Mouse (Mus musculus) G1E (cell line): ENCODE data around the gene Csnka2ip. TPM values are rescaled to one million over a fixed set of nuclear protein-coding genes. Genes with fewer than 3 reads are reported as not detected.

ENCODE experiments used
- ATAC-seq: 2 replicates; pipeline ENCODE4 v1.8.0; 2016; ENCODE audit warnings: mild to moderate bottlenecking; ENCODE audit not compliant: insufficient number of reproducible peaks, poor library complexity, low FRiP score, severe bottlenecking; ENCODE audit errors: extremely low read depth
- DNase-seq: peaks from one replicate; pipeline ENCODE4 v3.0.0; 2012; ENCODE audit warnings: low spot score
- H3K27me3 ChIP-seq: 2 replicates; pipeline ENCODE4 v1.6.1; 2012; ENCODE audit warnings: mild to moderate bottlenecking, low read length, inconsistent platforms; ENCODE audit not compliant: insufficient read depth
- H3K36me3 ChIP-seq: replicated peaks from 2 replicates; pipeline ENCODE3; 2012; ENCODE audit warnings: mild to moderate bottlenecking, inconsistent platforms
- H3K4me1 ChIP-seq: 2 replicates; pipeline ENCODE4 v1.6.1; 2012; ENCODE audit warnings: low read depth, low read length, inconsistent platforms, mixed read lengths; ENCODE audit not compliant: insufficient read depth
- H3K4me3 ChIP-seq: 2 replicates; pipeline ENCODE4 v1.5.1; 2012; ENCODE audit warnings: low read depth, mild to moderate bottlenecking, inconsistent platforms, low read length, moderate library complexity, mixed read lengths
- H3K9me3 ChIP-seq: replicated peaks from 2 replicates; pipeline ENCODE4 v1.6.1; 2012; ENCODE audit warnings: inconsistent platforms
- CTCF ChIP-seq: IDR thresholded peaks from 2 replicates; pipeline ENCODE4 v1.5.1; 2012; ENCODE audit warnings: low read depth, low read length, inconsistent platforms, mixed read lengths
- GATA1 ChIP-seq: IDR thresholded peaks from 2 replicates; pipeline ENCODE4 v1.6.1; 2012; ENCODE audit warnings: borderline replicate concordance, low read length, inconsistent platforms, mixed read lengths
- GATA2 ChIP-seq: IDR thresholded peaks from 2 replicates; pipeline ENCODE4 v1.6.1; 2012; ENCODE audit warnings: low read depth, low read length, inconsistent platforms, borderline replicate concordance
- POLR2AphosphoS5 ChIP-seq: IDR thresholded peaks from 2 replicates; pipeline ENCODE4 v1.6.1; 2012; ENCODE audit warnings: low read depth, low read length, inconsistent platforms; ENCODE audit not compliant: insufficient replicate concordance
- TAL1 ChIP-seq: conservative IDR thresholded peaks from 2 replicates; pipeline ENCODE4 v1.6.1; 2012; ENCODE audit warnings: low read depth, low read length, inconsistent platforms, mixed read lengths
- polyA plus RNA-seq: library from polyadenylated mRNA; stranded (reverse); fragments of >175 nt; gene quantifications from 2 replicates; pipeline ENCODE4 v1.2.3, GENCODE M21; 2012
- total RNA-seq, 2 experiments: library from RNA; stranded (forward) in 1 of 2; stranded (reverse) in 1 of 2; fragments of 200-1000 nt in 1 of 2; fragments of >200 nt in 1 of 2; fragmentation: Nextera tagmentation in 1 of 2; gene quantifications; 2 replicates each; pipeline ENCODE4 v1.2.3; 2014 to 2017

The Csnka2ip gene
- total and polyA plus RNA-seq, 3 experiments: 0.05 TPM; not detected in 2

DNA sequence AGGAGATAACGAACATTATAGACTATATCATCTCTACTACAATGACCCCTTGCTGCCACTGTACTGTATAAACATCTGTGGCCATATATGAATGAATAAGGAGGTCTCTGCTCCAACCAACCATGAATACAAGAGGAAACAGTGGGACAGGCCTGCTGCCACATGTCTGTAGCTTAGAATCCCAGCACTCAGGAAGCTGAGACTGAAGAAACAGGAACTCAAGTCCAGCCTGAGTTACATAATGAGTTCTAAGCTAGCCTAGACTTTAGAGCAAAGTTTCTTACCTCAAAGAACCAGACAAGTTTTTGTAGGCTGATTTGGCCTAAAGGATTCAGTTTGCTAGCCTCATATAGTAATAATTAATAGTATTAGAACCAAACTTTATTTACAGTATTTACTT is 5.6 kb upstream of the Csnka2ip start:
- ATAC-seq (no peak), DNase-seq (no peak)
- TF ChIP-seq GATA1 (no peak), TAL1 (no peak), POLR2AphosphoS5 (no peak), CTCF (no peak)
- Histone ChIP-seq H3K27me3 (no peaks in the 10 kb centered on the region), H3K36me3 (no peaks in the 10 kb centered on the region), H3K9me3 (no peaks in the 10 kb centered on the region), H3K4me1 (no peaks in the 10 kb centered on the region), H3K4me3 (no peak overlapping the region)

DNA sequence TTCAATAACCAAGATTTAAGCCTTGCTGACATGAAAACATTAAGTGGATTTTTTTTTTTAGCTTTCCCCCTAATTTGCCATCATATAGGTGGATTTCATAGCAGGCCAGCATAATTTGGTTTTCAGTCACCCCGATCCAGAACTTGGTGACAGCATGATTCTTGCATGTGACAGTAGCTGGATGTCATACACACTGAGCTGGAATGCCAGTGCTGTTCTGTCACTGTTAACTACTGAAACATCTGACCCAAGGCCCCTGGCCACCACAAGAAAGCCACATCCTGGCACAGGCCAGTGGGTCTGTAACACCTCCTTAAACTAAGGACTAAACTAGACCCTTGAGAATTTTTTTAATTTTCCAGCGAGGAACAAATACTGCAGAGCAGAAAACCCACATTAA is 15.4 kb downstream of the Csnka2ip start:
- ATAC-seq: no peak
- TF ChIP-seq GATA2: no peak
- TF ChIP-seq POLR2AphosphoS5: no peak
- no peak for TF ChIP-seq CTCF
- no peak for TF ChIP-seq GATA1
- TF ChIP-seq TAL1: no peak
- Histone ChIP-seq H3K9me3 (no peaks in the 10 kb centered on the region), H3K36me3 (no peaks in the 10 kb centered on the region), H3K4me3 (no peak overlapping the region), H3K4me1 (no peaks in the 10 kb centered on the region), H3K27me3 (no peaks in the 10 kb centered on the region)
- no peak for DNase-seq

DNA sequence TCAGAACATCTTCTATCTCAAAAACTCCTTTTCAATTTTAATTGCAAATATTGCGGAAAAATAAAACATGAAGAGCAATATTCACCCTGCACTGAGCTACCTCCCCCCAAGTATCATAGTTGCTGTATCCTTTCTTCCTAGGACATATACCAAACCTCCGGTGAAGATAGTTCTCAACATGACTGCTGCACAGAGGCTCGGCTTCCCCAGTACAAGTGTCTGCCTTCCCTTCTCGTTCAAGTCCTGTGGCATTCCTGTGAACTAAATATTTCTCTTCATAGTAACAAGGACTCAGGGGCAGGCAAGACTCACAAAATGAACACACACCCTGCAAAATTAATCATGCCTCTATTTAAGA is 16.0 kb downstream of the Csnka2ip start:
- Histone ChIP-seq H3K9me3 (no peaks in the 10 kb centered on the region), H3K4me1 (no peaks in the 10 kb centered on the region), H3K36me3 (no peaks in the 10 kb centered on the region), H3K27me3 (no peaks in the 10 kb centered on the region), H3K4me3 (no peak overlapping the region)
- TF ChIP-seq GATA2 (no peak), POLR2AphosphoS5 (no peak)
- ATAC-seq: no peak
- no peak for DNase-seq

DNA sequence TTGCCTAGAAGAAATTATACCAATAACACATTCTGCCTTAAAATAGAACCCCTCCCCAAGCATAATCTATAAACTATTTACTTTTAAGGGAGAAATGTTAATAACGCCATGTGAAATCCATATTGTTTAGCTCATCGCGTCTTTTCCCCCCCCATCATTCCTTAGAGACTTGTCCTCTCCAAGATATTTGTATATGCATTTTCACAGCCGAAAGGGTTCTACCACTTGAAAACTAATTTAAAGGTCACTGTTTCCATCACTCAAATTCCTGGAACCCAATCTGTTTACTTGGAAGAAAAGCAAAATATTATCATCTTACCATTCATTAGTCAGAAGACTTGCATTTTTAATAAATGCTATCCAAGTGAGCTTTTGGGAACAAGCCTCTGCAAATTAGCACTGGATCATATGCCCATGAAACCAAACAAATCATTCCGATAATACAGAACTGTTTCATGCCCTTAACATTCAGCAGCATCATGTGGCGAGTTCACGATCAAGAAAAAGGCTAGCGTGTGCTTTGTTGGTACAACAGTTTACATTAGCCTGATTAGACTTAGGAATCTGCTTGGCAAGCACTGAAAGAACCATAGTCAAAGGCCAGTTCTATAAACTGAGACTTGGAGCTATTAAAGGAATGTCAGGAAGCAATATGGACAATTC is 16.5 kb downstream of the Csnka2ip start:
- no peak for ATAC-seq
- H3K4me1 ChIP-seq: no peaks in the 10 kb centered on the region
- no peak overlapping the region for H3K4me3 ChIP-seq
- no peaks in the 10 kb centered on the region for H3K36me3 ChIP-seq
- H3K9me3 ChIP-seq: no peaks in the 10 kb centered on the region
- TF ChIP-seq GATA2 (no peak), TAL1 (no peak), GATA1 (no peak), POLR2AphosphoS5 (no peak)
- no peak for DNase-seq
- H3K27me3 ChIP-seq: no peaks in the 10 kb centered on the region

DNA sequence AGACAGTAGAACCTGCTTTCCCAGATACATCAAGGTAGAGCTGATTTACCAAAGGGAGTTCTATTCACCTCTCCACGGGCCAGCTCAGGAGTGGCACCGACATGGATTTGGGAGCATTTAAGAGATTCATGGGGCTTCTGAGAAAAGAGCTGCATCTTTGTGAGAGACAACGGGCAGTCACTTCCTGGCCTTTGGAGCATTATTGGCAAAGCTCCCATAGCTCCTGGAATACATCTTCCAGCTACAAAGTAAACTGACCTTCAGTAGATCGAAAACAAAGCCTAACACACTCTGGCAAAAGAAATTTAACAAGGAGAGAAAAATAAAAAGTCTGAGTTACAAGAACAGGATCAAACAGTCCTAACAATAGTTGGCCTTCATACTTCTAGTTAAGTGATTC is 17.6 kb downstream of the Csnka2ip start:
- Histone ChIP-seq H3K27me3 (no peaks in the 10 kb centered on the region), H3K36me3 (no peaks in the 10 kb centered on the region), H3K9me3 (no peaks in the 10 kb centered on the region), H3K4me3 (no peak overlapping the region), H3K4me1 (no peaks in the 10 kb centered on the region)
- TF ChIP-seq POLR2AphosphoS5 (no peak), TAL1 (no peak), CTCF (no peak), GATA1 (no peak), GATA2 (no peak)
- no peak for DNase-seq
- no peak for ATAC-seq

DNA sequence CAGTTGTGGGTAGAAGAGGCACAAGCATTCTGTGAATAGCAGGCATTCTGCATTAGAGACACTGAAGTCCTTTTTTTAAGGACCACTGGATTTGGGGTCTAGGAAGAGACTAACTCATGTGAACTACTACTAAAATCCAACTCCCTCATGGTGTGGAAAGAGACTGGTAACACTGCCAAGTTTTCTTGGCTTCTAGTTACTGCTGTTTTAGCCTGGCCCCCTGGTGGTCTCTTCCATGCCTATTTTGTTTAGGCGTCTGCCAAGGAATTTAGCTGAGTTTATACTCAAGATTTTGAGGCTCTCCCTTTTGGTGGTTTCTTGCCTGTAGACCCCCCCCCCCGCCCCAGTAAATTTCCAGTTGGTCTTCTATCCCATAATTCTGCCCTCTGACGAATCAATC is 18.8 kb downstream of the Csnka2ip start:
- TF ChIP-seq GATA1: no peak
- no peak for TF ChIP-seq GATA2
- no peak for TF ChIP-seq CTCF
- no peak for TF ChIP-seq POLR2AphosphoS5
- no peak for TF ChIP-seq TAL1
- no peak for DNase-seq
- no peaks in the 10 kb centered on the region for H3K4me1 ChIP-seq
- ATAC-seq: no peak
- no peaks in the 10 kb centered on the region for H3K27me3 ChIP-seq
- no peak overlapping the region for H3K4me3 ChIP-seq
- H3K36me3 ChIP-seq: no peaks in the 10 kb centered on the region
- H3K9me3 ChIP-seq: no peaks in the 10 kb centered on the region

DNA sequence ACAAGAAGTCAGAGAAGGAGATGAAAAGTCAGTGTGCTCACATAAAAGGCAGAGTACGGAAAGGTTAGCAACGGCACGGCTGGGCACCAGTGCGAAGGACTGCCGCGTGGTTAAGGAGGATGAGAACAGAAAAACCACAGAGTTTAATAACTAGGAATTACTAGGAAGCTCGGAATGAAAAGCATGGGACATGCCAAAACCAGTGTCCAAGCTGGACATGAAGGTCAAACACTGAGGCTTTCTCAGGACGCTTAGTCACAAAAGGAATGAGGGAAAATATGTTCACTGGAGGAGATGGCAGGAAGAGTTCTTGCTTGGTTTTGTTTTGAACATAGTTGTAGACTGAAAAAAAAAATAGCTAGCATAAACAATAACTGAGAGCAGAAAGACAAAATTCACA is 32.7 kb downstream of the Csnka2ip start:
- DNase-seq (no peak), ATAC-seq (no peak)
- Histone ChIP-seq H3K4me1 (no peaks in the 10 kb centered on the region), H3K27me3 (no peaks in the 10 kb centered on the region), H3K9me3 (no peaks in the 10 kb centered on the region), H3K4me3 (no peak overlapping the region), H3K36me3 (no peaks in the 10 kb centered on the region)
- TF ChIP-seq GATA2: no peak
- TF ChIP-seq GATA1: no peak
